Mouse (Mus musculus) liver, embryonic 11.5 days (tissue): Measurements from ENCODE around the gene Lekr1. TPM values are rescaled to one million over a fixed set of nuclear protein-coding genes. Genes with fewer than 3 reads are reported as not detected.

Experiments
- ATAC-seq: fragments of 200-750 bp; cut with Nextera tagmentation; replicated peaks from 2 replicates; pipeline ENCODE4 v1.8.0; 2017; ENCODE audit warnings: moderate number of reproducible peaks, mild to moderate bottlenecking, moderate TSS enrichment, moderate library complexity; ENCODE audit not compliant: low FRiP score
- DNase-seq: peaks from one replicate; pipeline ENCODE4 v3.0.0-alpha.2; 2017; ENCODE audit warnings: low spot score
- H3K27ac ChIP-seq: fragments of 300-500 bp; sonication (generic); 2 replicates; pipeline ENCODE4 v1.5.1; 2014; ENCODE audit warnings: mild to moderate bottlenecking, low read depth, low read length, control low read depth
- H3K27me3 ChIP-seq: fragments of 300-500 bp; sonication (generic); replicated peaks from 2 replicates; pipeline ENCODE4 v1.6.1; 2014; ENCODE audit warnings: low read length, mixed read lengths; ENCODE audit not compliant: control insufficient read depth, insufficient read depth
- H3K36me3 ChIP-seq: fragments of 300-500 bp; sonication (generic); 2 replicates; pipeline ENCODE4 v1.6.1; 2014; ENCODE audit warnings: mild to moderate bottlenecking, low read length, moderate library complexity, mixed read lengths; ENCODE audit not compliant: control insufficient read depth, insufficient read depth
- H3K4me1 ChIP-seq: fragments of 300-500 bp; sonication (generic); replicated peaks from 2 replicates; pipeline ENCODE4 v1.6.1; 2014; ENCODE audit warnings: low read length, mixed read lengths; ENCODE audit not compliant: control insufficient read depth, insufficient read depth
- H3K4me2 ChIP-seq: fragments of 300-500 bp; sonication (generic); 2 replicates; pipeline ENCODE4 v1.6.1; 2014; ENCODE audit warnings: mild to moderate bottlenecking, control low read depth, moderate library complexity
- H3K4me3 ChIP-seq: fragments of 300-500 bp; sonication (generic); 2 replicates; pipeline ENCODE4 v1.5.1; 2014; ENCODE audit warnings: low read depth, low read length, control low read depth
- H3K9ac ChIP-seq: fragments of 300-500 bp; sonication (generic); 2 replicates; pipeline ENCODE4 v1.6.1; 2014; ENCODE audit warnings: low read depth, low read length, control low read depth
- H3K9me3 ChIP-seq: fragments of 300-500 bp; sonication (generic); 2 replicates; pipeline ENCODE4 v1.6.1; 2016; ENCODE audit warnings: low read length, inconsistent platforms, mixed read lengths; ENCODE audit not compliant: control insufficient read depth
- WGBS: fragments of 180-500 bp; shearing (Covaris S2); extraction: QIAGEN DNeasy Blood & Tissue Kit; methylation state at CpG from one replicate; pipeline ENCODE4 v1.1.7; 2014; 5-methylcytosine and 5-hydroxymethylcytosine counted together
- polyA plus RNA-seq: library from polyadenylated mRNA; unstranded; fragments of >200 nt; fragmentation: Nextera tagmentation; extraction: Ambion mirVana; gene quantifications from 2 replicates; pipeline ENCODE4 v1.2.1, GENCODE M21; 2014

Lekr1 gene
- polyA plus RNA-seq, 1 experiment from 2014 or later: 3.7 TPM

DNA sequence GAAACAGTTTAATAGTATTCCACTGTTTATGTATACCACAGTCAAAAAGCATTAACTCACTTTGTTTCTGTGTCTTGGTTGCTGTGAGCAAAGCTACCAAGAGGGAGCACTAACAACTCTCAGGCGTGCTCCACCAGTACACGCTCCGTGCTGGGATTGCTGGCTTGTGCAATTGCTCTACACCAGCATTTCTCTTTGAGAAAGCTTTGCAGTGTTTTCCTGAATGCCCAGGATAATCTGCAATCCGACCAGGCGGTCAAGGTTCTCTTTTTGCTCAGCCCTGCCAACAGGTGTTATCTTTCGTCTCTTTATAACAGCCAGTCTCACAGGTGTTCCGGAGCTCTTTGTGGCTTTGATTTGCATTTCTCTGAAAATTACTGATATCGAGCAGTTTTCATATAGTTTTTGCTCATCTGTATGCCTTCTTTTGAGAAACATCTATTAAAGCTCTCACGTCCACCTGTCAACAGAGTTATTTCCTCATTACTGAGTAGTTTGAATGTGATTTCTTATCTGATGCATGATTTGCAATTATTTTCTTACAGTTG, 36.4 kb upstream of the Lekr1 start:
- no peaks in the 10 kb centered on the region for H3K27me3 ChIP-seq
- H3K4me3 ChIP-seq: no peak overlapping the region
- WGBS: 77% methylated on average over 9 of the region's 9 CpGs
- no peak overlapping the region for H3K27ac ChIP-seq
- no peaks in the 10 kb centered on the region for H3K36me3 ChIP-seq
- H3K4me1 ChIP-seq: no peaks in the 10 kb centered on the region
- H3K9ac ChIP-seq: no peak overlapping the region
- H3K4me2 ChIP-seq: no peak overlapping the region
- no peak for ATAC-seq
- no peak for DNase-seq
- H3K9me3 ChIP-seq: no peaks in the 10 kb centered on the region

DNA sequence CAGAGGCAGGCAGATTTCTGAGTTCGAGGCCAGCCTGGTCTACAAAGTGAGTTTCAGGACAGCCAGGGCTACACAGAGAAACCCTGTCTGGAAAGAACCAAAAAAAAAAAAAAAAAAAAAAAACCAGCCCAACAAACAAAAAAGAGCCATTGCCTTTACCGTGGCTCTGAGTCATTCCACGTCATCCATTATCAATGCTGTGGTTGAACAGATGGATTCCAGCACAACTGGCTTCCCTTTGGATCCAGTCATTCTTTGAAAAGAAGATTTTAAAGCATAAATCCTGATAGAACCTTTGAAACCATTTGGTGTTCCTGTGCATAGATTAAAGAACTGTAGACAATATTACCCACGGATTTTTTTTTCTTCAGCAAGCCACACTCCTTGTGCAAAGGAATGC, 32.4 kb upstream of the Lekr1 start:
- Histone ChIP-seq H3K4me1 (no peaks in the 10 kb centered on the region), H3K27ac (no peak overlapping the region), H3K36me3 (no peaks in the 10 kb centered on the region), H3K27me3 (no peaks in the 10 kb centered on the region), H3K4me2 (no peak overlapping the region), H3K9me3 (no peaks in the 10 kb centered on the region), H3K9ac (no peak overlapping the region), H3K4me3 (no peak overlapping the region)
- no peak for DNase-seq
- WGBS: 57% methylated on average over 4 of the region's 4 CpGs
- ATAC-seq: no peak

DNA sequence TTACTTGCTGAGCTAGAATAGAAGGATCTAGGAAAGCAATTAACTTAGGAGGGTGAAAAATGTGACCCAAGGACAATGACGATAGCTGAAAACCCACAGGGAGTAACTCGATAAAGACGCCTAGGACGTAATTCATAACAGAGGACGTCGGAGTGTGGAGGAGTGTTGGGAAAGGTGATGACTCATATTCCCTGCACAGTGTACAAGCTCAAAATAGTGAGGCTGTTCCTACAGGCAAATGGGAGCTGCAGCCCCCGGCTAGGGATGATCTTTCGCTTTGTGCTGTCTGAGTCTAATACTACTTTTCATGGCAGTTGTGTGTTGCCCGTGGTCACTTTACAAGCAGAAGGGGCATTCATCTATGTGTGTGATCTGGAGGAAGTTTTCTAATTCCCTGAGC, 30.0 kb upstream of the Lekr1 start:
- Histone ChIP-seq H3K9me3 (no peaks in the 10 kb centered on the region), H3K9ac (no peak overlapping the region), H3K27ac (no peak overlapping the region), H3K36me3 (no peaks in the 10 kb centered on the region), H3K27me3 (no peaks in the 10 kb centered on the region), H3K4me2 (no peak overlapping the region), H3K4me3 (no peak overlapping the region), H3K4me1 (no peaks in the 10 kb centered on the region)
- no peak for DNase-seq
- no peak for ATAC-seq
- 69% methylated on average over 9 of the region's 9 CpGs for WGBS

DNA sequence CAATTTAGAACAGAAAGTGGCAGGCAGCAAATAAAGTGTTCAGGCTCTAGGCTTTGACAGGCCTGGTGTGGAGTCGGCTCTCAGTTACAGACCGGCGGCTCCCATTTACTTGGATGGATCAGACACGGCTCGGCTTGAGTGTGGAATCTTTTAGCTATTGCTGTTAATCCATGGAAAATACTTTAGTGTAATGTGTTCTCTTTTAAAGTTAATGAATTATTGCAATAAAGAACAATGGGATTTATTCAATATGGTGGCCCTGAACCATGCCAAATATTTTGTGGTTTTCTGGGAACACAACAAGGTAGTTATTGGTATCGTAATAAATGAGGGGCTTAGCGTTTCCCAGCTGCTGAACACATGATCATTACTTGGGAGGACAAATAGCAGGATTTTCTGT, 28.7 kb upstream of the Lekr1 start:
- 78% methylated on average over 7 of the region's 7 CpGs for WGBS
- ATAC-seq: no peak
- H3K27ac ChIP-seq: no peak overlapping the region

DNA sequence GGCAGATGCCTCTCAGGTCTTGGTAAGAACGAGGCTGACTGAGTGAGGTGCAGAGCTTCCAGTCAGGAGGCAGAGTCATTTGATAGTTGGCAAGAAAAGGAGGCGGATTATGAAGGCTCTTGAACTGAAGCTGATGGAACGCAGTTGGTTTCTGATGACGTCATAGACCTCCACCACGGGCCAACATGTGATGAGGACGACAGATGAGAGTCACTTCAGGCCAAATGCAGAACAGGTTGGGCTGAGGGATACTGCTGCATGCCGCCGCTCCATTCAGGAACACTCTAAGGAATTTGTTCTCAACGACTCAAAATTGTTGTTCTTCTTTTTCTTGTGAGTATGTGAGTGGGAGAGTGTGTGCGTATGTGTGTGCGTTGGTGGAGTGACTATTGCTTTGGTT, 27.1 kb upstream of the Lekr1 start:
- Histone ChIP-seq H3K4me2 (no peak overlapping the region), H3K9ac (no peak overlapping the region), H3K9me3 (no peaks in the 10 kb centered on the region), H3K4me1 (no peaks in the 10 kb centered on the region), H3K4me3 (no peak overlapping the region), H3K36me3 (no peaks in the 10 kb centered on the region), H3K27me3 (no peaks in the 10 kb centered on the region), H3K27ac (no peak overlapping the region)
- ATAC-seq (no peak), DNase-seq (no peak)
- WGBS: 83% methylated on average over 11 of the region's 11 CpGs

More for the DNA sequence above, 28.7 kb upstream of the Lekr1 start:
- DNase-seq: no peak
- Histone ChIP-seq H3K4me2 (no peak overlapping the region), H3K27me3 (no peaks in the 10 kb centered on the region), H3K4me1 (no peaks in the 10 kb centered on the region), H3K4me3 (no peak overlapping the region), H3K36me3 (no peaks in the 10 kb centered on the region), H3K9ac (no peak overlapping the region), H3K9me3 (no peaks in the 10 kb centered on the region)

DNA sequence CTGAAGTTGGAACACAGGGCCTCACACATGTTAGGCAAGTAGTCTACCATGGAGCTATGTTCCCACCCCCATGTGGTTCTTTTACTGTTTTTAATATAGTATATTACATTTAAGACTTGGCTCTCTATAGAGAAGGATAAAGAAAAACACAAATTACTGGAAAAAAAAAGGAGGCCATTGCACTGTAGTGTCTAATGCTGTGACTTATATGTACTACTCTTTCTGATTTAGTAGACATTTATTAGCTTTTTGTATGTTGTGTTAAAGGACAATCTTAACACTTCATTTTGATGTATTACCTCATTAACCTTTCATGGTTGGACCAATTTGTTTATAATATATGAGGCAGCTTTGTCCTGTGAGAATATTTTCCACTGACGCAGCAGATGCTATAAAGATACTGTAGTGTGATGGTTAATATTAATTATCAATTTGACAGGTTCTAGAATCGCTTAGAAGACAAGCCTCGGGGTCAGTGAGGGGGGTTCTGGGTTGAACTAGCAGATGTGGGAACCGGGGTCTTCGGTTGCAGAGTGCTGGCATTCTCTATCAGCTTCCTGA, 26.5 kb upstream of the Lekr1 start:
- no peaks in the 10 kb centered on the region for H3K36me3 ChIP-seq
- 82% methylated on average over 5 of the region's 5 CpGs for WGBS

DNA sequence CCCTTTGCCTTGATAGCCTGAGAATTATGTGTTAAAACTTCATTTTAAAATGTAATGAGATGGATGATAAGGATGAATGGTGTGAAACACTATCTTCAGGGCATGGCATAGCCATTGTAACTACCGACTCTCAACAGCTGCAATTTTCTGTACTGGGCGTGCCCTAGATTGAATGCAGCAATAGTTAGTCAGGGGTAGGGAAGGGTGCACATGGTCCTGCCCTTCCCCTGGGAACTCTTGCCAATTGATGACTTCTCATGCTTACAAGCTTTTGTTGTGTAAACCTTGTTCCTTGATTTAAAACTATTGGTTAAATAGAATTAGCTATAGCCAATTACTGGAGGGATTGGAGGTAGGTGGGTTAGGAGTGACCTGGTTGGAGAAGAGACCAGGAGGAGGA, 23.1 kb upstream of the Lekr1 start:
- no peaks in the 10 kb centered on the region for H3K9me3 ChIP-seq
- 72% methylated on average over 2 of the region's 2 CpGs for WGBS
- no peak for ATAC-seq

More for the DNA sequence above, 26.5 kb upstream of the Lekr1 start:
- no peak overlapping the region for H3K9ac ChIP-seq
- DNase-seq: no peak
- no peak for ATAC-seq
- no peaks in the 10 kb centered on the region for H3K9me3 ChIP-seq
- no peak overlapping the region for H3K4me3 ChIP-seq
- H3K27ac ChIP-seq: no peak overlapping the region
- no peak overlapping the region for H3K4me2 ChIP-seq
- no peaks in the 10 kb centered on the region for H3K4me1 ChIP-seq
- H3K27me3 ChIP-seq: no peaks in the 10 kb centered on the region

DNA sequence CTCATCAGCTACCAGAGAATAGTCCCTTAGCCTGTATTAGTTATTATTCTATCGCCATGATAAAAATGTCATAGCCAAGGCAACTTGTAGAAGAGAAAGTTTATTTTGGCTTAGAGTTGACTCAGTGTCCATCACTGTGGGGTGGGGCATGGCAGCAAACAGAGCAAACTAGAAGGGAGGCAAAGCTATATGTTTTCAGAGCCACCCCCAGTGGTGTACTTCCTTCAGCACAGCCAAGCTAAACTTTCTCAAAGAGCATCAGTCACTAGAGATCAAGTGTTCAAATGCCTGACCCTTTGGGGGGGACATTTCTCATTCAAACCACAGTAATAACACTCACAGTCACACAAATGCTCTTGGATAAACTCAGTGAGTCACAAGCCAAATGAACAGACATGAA, 22.4 kb upstream of the Lekr1 start:
- no peaks in the 10 kb centered on the region for H3K9me3 ChIP-seq
- no peaks in the 10 kb centered on the region for H3K27me3 ChIP-seq
- H3K4me2 ChIP-seq: no peak overlapping the region
- H3K9ac ChIP-seq: no peak overlapping the region
- H3K27ac ChIP-seq: no peak overlapping the region
- DNase-seq (no peak), ATAC-seq (no peak)
- 88% methylated on average over 1 of the region's 1 CpGs for WGBS
- H3K36me3 ChIP-seq: no peaks in the 10 kb centered on the region
- no peaks in the 10 kb centered on the region for H3K4me1 ChIP-seq
- no peak overlapping the region for H3K4me3 ChIP-seq

More for the DNA sequence above, 23.1 kb upstream of the Lekr1 start:
- DNase-seq: no peak
- no peaks in the 10 kb centered on the region for H3K36me3 ChIP-seq
- H3K27me3 ChIP-seq: no peaks in the 10 kb centered on the region
- H3K4me2 ChIP-seq: no peak overlapping the region
- H3K4me3 ChIP-seq: no peak overlapping the region
- H3K9ac ChIP-seq: no peak overlapping the region
- H3K27ac ChIP-seq: no peak overlapping the region
- no peaks in the 10 kb centered on the region for H3K4me1 ChIP-seq

DNA sequence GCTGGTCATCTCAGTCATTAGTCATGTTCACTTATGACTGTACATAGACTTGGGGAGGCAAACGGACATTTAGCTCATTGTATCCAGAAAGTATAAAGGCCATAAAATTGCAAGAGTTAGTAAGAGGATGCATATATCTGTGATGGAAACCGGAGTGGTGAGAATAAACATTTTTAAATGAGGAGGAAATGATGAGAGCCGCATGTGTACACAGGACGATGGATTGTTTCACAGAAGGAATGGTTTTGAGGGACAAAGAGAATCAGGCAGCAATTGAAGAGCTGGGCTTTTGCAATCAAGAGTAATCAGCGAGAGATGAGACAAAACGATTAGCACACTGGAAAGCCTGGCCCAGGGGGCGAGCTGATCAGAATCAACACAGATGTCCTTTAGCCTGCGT, 18.4 kb upstream of the Lekr1 start:
- Histone ChIP-seq H3K4me3 (no peak overlapping the region), H3K9ac (no peak overlapping the region), H3K4me2 (no peak overlapping the region), H3K36me3 (no peaks in the 10 kb centered on the region), H3K27ac (no peak overlapping the region), H3K9me3 (no peaks in the 10 kb centered on the region), H3K4me1 (no peaks in the 10 kb centered on the region), H3K27me3 (no peaks in the 10 kb centered on the region)
- ATAC-seq: no peak
- no peak for DNase-seq
- 76% methylated on average over 8 of the region's 8 CpGs for WGBS
